Mouse (Mus musculus): ENCODE data around the gene Olfr70. TPM values are rescaled to one million over a fixed set of nuclear protein-coding genes. Genes with fewer than 3 reads are reported as not detected.

Gene Olfr70
- total and polyA plus RNA-seq, 3 experiments = not detected

DNA sequence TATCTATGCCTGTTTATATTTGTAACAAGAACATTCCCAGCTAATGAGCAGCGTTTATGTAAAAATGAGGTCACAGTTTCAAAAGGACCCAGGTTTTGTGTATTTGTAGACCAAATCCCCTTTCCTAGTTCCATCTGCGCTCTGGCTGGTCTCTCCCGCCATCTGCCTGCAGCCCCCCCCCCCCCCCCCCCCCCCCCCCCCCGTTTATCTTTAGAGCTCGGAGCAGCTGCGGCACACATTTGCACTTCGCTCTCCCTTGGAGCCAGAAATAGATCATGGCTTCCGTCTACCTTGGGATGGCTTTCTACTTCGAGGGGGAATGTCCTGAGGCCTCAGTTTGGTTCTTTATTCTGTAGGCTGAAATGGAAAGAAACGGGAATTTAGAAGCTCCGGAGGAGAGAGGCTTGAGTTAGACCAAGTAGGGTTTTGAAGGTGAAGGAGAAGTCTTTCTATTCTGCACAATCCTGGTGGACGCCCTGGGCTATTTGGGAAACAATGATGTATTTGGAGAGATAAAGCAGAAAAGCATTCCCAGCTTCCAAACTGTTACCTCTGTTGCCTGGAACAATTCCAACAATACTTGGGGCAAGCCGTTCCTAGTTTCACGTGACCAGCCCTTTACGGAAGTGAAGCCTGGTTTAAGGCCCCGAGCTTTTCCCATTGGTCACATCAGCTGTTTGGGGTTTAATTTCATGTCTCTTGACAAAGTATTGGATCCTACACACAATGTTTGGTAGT is 20.1 kb upstream of the Olfr70 start:
- ATAC-seq (ENCODE audit: extremely low read depth, insufficient number of reproducible peaks, low FRiP score, poor library complexity, severe bottlenecking) (no peak), DNase-seq (ENCODE audit: low spot score) (no peak)
- H3K27me3 ChIP-seq (ENCODE audit: insufficient read depth, low read length) = peaks cover 11% of the 10 kb centered on the region
- no peaks in the 10 kb centered on the region for H3K36me3 ChIP-seq (replicated peaks)
- no peak overlapping the region for H3K4me3 ChIP-seq (ENCODE audit: low read depth, low read length)
- H3K4me1 ChIP-seq (ENCODE audit: insufficient read depth, low read depth, low read length) = no peaks in the 10 kb centered on the region
- TF ChIP-seq TAL1 (conservative IDR thresholded peaks at IDR 0.05; ENCODE audit: low read depth, low read length) = no peak
- no peak for TF ChIP-seq CTCF (IDR thresholded peaks at IDR 0.05; ENCODE audit: low read depth, low read length)
- no peak for TF ChIP-seq POLR2AphosphoS5 (IDR thresholded peaks at IDR 0.05; ENCODE audit: insufficient replicate concordance, low read depth, low read length)
- TF ChIP-seq GATA1 (IDR thresholded peaks at IDR 0.05; ENCODE audit: borderline replicate concordance, low read length) = no peak
- TF ChIP-seq GATA2 (IDR thresholded peaks at IDR 0.05; ENCODE audit: borderline replicate concordance, low read depth, low read length) = no peak
- H3K9me3 ChIP-seq (replicated peaks) = no peaks in the 10 kb centered on the region

DNA sequence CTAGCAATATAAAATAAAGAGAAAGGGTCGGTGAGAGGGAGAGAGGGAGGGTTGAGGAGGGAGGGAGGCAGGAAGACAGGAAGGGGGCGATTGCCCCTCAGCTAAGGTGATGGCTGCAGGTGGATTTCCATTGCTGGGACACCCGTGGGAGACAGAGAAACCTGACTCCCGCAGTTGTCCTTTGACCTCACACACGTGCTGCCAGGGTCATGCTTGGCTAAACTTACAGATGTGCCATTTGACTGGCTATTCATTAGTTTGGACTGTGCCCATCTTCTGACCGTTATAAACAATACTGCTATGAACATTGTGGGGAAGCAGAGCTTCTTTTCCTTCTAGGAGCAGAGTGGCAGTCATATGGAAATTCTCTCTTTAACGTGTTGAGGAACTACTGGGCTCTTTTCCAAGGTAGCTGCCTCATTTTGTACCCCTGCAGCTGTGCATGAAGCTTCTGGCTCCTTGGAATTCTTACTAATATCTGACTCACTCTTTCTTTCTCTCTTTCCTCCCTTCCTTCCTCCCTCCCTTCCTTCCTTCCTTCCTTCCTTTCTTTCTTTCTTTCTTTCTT is 13.1 kb upstream of the Olfr70 start:
- no peak for TF ChIP-seq CTCF (IDR thresholded peaks at IDR 0.05; ENCODE audit: low read depth, low read length)
- TF ChIP-seq POLR2AphosphoS5 (IDR thresholded peaks at IDR 0.05; ENCODE audit: insufficient replicate concordance, low read depth, low read length) = no peak
- TF ChIP-seq GATA2 (IDR thresholded peaks at IDR 0.05; ENCODE audit: borderline replicate concordance, low read depth, low read length) = no peak
- TF ChIP-seq TAL1 (conservative IDR thresholded peaks at IDR 0.05; ENCODE audit: low read depth, low read length) = no peak
- TF ChIP-seq GATA1 (IDR thresholded peaks at IDR 0.05; ENCODE audit: borderline replicate concordance, low read length) = no peak

GRCm38 (mm10) chr4:43711821-43712220 is 11.2 kb upstream of the Olfr70 start:
- peaks cover 51% of the 10 kb centered on the region for H3K27me3 ChIP-seq (ENCODE audit: insufficient read depth, low read length)
- H3K36me3 ChIP-seq (replicated peaks) = no peaks in the 10 kb centered on the region
- H3K4me1 ChIP-seq (ENCODE audit: insufficient read depth, low read depth, low read length) = 0 out of 2 replicates have a peak, but pooled peaks cover 3% of the 10 kb centered on the region
- H3K9me3 ChIP-seq (replicated peaks) = no peaks in the 10 kb centered on the region
- DNase-seq (ENCODE audit: low spot score) = peak; percentile 60
- H3K4me3 ChIP-seq (ENCODE audit: low read depth, low read length) = no peak overlapping the region
- ATAC-seq (ENCODE audit: extremely low read depth, insufficient number of reproducible peaks, low FRiP score, poor library complexity, severe bottlenecking) = no peak
- TF ChIP-seq GATA2 (IDR thresholded peaks at IDR 0.05; ENCODE audit: borderline replicate concordance, low read depth, low read length) = no peak
- no peak for TF ChIP-seq TAL1 (conservative IDR thresholded peaks at IDR 0.05; ENCODE audit: low read depth, low read length)
- peak; percentile 63 for TF ChIP-seq CTCF (IDR thresholded peaks at IDR 0.05; ENCODE audit: low read depth, low read length)

More for the DNA sequence above, 13.1 kb upstream of the Olfr70 start:
- DNase-seq (ENCODE audit: low spot score) (no peak), ATAC-seq (ENCODE audit: extremely low read depth, insufficient number of reproducible peaks, low FRiP score, poor library complexity, severe bottlenecking) (no peak)
- 0 out of 2 replicates have a peak, but pooled peaks cover 3% of the 10 kb centered on the region for H3K4me1 ChIP-seq (ENCODE audit: insufficient read depth, low read depth, low read length)
- H3K4me3 ChIP-seq (ENCODE audit: low read depth, low read length) = no peak overlapping the region
- peaks cover 38% of the 10 kb centered on the region for H3K27me3 ChIP-seq (ENCODE audit: insufficient read depth, low read length)
- H3K36me3 ChIP-seq (replicated peaks) = no peaks in the 10 kb centered on the region
- no peaks in the 10 kb centered on the region for H3K9me3 ChIP-seq (replicated peaks)

- no peak for TF ChIP-seq POLR2AphosphoS5 (IDR thresholded peaks at IDR 0.05; ENCODE audit: insufficient replicate concordance, low read depth, low read length)
- no peak for TF ChIP-seq GATA1 (IDR thresholded peaks at IDR 0.05; ENCODE audit: borderline replicate concordance, low read length)
- TF ChIP-seq TAL1 (conservative IDR thresholded peaks at IDR 0.05; ENCODE audit: low read depth, low read length) = no peak
- no peak for TF ChIP-seq CTCF (IDR thresholded peaks at IDR 0.05; ENCODE audit: low read depth, low read length)
- no peak for TF ChIP-seq GATA2 (IDR thresholded peaks at IDR 0.05; ENCODE audit: borderline replicate concordance, low read depth, low read length)
- H3K9me3 ChIP-seq (replicated peaks) = no peaks in the 10 kb centered on the region
- DNase-seq (ENCODE audit: low spot score) (no peak), ATAC-seq (ENCODE audit: extremely low read depth, insufficient number of reproducible peaks, low FRiP score, poor library complexity, severe bottlenecking) (no peak)
- 0 out of 2 replicates have a peak, but pooled peaks cover 3% of the 10 kb centered on the region for H3K4me1 ChIP-seq (ENCODE audit: insufficient read depth, low read depth, low read length)
- H3K36me3 ChIP-seq (replicated peaks) = no peaks in the 10 kb centered on the region
- peaks cover 60% of the 10 kb centered on the region for H3K27me3 ChIP-seq (ENCODE audit: insufficient read depth, low read length)
- H3K4me3 ChIP-seq (ENCODE audit: low read depth, low read length) = no peak within 1 kb of the TSS
Measured at GRCm38 (mm10) chr4:43709869-43710268, 9.3 kb upstream of the Olfr70 start, which contains the start of gene Olfr71. Gene Olfr71 (minus strand): TSS chr4:43710255.

GRCm38 (mm10) chr4:43705991-43706390 is 5.4 kb upstream of the Olfr70 start:
- ATAC-seq (ENCODE audit: extremely low read depth, insufficient number of reproducible peaks, low FRiP score, poor library complexity, severe bottlenecking) = no peak
- TF ChIP-seq POLR2AphosphoS5 (IDR thresholded peaks at IDR 0.05; ENCODE audit: insufficient replicate concordance, low read depth, low read length) = no peak
- no peak for TF ChIP-seq GATA2 (IDR thresholded peaks at IDR 0.05; ENCODE audit: borderline replicate concordance, low read depth, low read length)
- TF ChIP-seq TAL1 (conservative IDR thresholded peaks at IDR 0.05; ENCODE audit: low read depth, low read length) = no peak
- TF ChIP-seq CTCF (IDR thresholded peaks at IDR 0.05; ENCODE audit: low read depth, low read length) = no peak
- no peak for TF ChIP-seq GATA1 (IDR thresholded peaks at IDR 0.05; ENCODE audit: borderline replicate concordance, low read length)
- DNase-seq (ENCODE audit: low spot score) = no peak
- no peaks in the 10 kb centered on the region for H3K4me1 ChIP-seq (ENCODE audit: insufficient read depth, low read depth, low read length)
- H3K4me3 ChIP-seq (ENCODE audit: low read depth, low read length) = no peak overlapping the region
- peaks cover 59% of the 10 kb centered on the region for H3K27me3 ChIP-seq (ENCODE audit: insufficient read depth, low read length)
- H3K36me3 ChIP-seq (replicated peaks) = no peaks in the 10 kb centered on the region
- no peaks in the 10 kb centered on the region for H3K9me3 ChIP-seq (replicated peaks)

GRCm38 (mm10) chr4:43703851-43704250 is 3.2 kb upstream of the Olfr70 start:
- ATAC-seq (ENCODE audit: extremely low read depth, insufficient number of reproducible peaks, low FRiP score, poor library complexity, severe bottlenecking) (no peak), DNase-seq (ENCODE audit: low spot score) (no peak)
- no peaks in the 10 kb centered on the region for H3K9me3 ChIP-seq (replicated peaks)
- no peaks in the 10 kb centered on the region for H3K4me1 ChIP-seq (ENCODE audit: insufficient read depth, low read depth, low read length)
- peaks cover 47% of the 10 kb centered on the region for H3K27me3 ChIP-seq (ENCODE audit: insufficient read depth, low read length)
- H3K4me3 ChIP-seq (ENCODE audit: low read depth, low read length) = no peak overlapping the region
- H3K36me3 ChIP-seq (replicated peaks) = no peaks in the 10 kb centered on the region
- TF ChIP-seq TAL1 (conservative IDR thresholded peaks at IDR 0.05; ENCODE audit: low read depth, low read length) = no peak
- TF ChIP-seq GATA2 (IDR thresholded peaks at IDR 0.05; ENCODE audit: borderline replicate concordance, low read depth, low read length) = no peak
- TF ChIP-seq CTCF (IDR thresholded peaks at IDR 0.05; ENCODE audit: low read depth, low read length) = no peak
- no peak for TF ChIP-seq GATA1 (IDR thresholded peaks at IDR 0.05; ENCODE audit: borderline replicate concordance, low read length)
- TF ChIP-seq POLR2AphosphoS5 (IDR thresholded peaks at IDR 0.05; ENCODE audit: insufficient replicate concordance, low read depth, low read length) = no peak
